Mouse (Mus musculus) ovary, postnatal 36 days (tissue): Measurements from ENCODE around the gene Nol4l.
A peak's percentile ranks its signal among the peaks of the same experiment; 100 is the strongest.

Experiments used
- DNase-seq: peaks from one replicate; pipeline ENCODE4 v3.0.0; 2022; ENCODE audit warnings: low spot score, mixed read lengths

Nol4l gene

GRCm38 (mm10) chr2:153483118-153483983, 46.4 kb downstream of the Nol4l start:
- peak; percentile 65 for DNase-seq

DNA sequence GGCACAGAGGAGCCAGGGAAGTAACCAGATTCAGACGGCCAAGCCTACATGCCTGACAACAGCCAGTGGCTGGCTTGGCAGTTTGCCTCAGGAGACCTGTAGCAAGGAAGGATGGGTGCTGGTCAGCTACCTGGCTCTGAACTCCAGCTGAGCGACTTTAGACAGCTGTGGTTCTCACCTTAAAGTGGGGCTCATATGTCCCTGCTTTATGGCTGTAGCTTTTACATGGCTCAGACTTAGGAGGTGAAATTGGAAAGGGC, 48.0 kb downstream of the Nol4l start:
- no peak for DNase-seq

GRCm38 (mm10) chr2:153481108-153481860, 48.5 kb downstream of the Nol4l start:
- DNase-seq = no peak

GRCm38 (mm10) chr2:153479486-153479885, 50.3 kb downstream of the Nol4l start:
- DNase-seq = no peak

DNA sequence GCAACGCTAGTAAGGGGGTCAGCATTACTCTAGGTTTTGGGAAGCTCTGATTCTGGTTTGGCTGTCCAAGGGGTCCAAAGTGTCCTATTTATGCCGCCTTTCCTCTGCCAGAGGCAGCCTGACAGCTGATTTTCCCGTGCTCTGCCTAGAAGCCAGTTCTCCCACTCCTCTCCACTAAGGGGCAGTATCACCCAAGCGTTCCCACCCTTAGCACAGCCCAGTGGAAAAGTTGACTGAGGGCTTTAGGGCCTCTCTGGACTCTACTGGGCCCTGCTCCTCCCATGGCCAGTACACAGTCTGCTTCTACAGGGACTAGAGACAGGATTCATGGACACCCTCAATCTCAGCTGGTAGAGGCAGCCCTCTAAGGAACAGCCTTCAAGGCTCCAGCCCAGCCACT, 51.2 kb downstream of the Nol4l start:
- DNase-seq = peak; percentile 63

- DNase-seq = no peak
These were observed 54.4 kb downstream of the Nol4l start for GRCm38 (mm10) chr2:153475114-153476112.

DNA sequence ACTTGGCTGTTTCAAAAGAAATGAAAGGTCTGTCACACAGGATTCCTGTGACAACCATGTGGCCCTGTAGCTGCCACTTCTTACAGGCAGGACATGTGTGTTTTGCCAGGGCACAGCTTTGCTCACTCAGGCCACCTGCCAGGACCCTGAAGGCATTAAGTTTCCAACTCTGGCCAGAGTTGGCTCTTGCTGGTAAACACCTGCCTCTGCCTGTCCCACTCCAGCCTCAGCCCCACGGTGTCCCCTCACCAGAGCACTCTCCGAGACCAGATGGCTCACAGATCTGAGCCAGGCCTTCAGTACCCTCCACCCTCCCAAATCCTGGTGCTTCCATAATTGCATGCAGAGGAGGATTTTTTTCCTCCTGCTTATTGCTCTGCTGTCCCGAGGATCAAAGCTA, 58.8 kb downstream of the Nol4l start:
- DNase-seq = no peak

GRCm38 (mm10) chr2:153469764-153470163, 60.0 kb downstream of the Nol4l start:
- DNase-seq = no peak

DNA sequence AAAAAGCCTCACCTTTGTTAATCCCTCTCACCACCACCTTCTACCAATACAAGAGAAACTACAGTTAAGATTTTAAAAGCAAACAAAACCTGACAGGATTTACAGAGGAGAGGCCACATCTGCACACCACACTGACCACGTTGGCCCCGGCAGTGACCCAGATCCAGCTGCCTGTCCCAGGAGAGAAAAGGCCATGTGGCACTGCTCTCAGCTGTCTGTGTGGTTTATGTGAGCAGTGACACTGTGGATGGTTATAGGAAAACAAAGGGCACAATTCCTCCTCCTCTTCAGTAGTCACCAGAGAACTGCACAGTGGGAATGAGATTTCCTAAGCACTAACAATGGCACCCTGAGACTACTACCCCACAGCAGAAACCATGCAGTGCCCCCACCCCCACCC, 60.5 kb downstream of the Nol4l start:
- DNase-seq = no peak

DNA sequence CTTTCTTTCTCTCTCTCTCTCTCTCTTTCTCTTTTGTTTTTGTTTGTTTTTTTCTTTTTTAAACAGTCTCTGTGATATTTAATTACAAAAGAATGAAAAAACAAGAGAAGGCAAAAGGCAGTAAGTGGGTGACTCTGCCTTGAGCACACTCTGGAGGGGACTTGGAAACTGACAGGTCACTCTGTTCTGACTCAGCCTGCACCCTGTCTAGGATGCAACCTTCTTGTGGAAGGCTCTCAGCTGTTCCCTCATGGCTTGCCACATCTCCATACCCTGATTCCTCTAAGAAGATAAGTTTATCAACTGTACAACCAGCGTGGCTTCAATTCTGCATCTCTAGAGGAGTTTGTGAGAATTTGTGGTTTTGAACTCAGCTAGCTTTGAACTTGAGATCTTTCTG, 62.4 kb downstream of the Nol4l start:
- no peak for DNase-seq

DNA sequence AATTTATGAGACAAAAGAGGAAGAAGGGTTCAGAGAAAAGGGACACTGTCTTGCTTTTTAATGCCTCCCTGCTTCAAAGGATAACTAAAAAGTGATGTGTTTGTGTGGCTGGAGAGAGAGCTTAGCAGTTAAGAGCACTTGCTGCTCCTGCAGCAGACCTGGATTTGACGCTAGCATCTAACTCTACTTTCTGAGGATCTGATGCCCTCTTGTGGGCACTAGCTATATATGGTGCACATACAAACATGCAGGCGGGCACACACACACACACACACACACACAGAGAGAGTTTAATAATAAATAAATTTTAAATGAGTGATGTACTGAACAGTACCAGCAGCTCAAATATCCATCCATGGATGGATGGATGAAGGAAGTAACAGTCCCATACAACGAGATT, 66.5 kb downstream of the Nol4l start:
- DNase-seq = no peak

GRCm38 (mm10) chr2:153458022-153458441, 71.7 kb downstream of the Nol4l start:
- DNase-seq = no peak

DNA sequence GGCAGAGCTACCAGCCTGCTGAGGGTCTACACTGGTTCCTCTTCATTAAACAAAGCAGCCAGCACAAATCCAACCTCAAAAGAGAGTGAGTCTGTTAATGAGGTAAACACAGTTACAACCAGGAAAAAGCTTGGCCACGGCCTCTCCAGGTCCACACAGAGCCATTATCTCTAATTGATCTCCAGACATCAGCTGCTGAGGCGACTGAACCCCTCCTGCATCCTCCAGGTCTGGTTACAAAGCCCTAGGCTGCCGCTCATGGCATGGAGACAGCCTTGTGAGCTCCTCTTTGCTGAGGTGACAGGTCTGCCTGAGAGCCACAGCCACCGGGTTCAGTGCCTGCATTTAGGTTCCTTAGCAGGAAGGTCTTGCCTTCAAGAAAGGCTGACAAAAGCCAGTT, 72.3 kb downstream of the Nol4l start:
- no peak for DNase-seq

DNA sequence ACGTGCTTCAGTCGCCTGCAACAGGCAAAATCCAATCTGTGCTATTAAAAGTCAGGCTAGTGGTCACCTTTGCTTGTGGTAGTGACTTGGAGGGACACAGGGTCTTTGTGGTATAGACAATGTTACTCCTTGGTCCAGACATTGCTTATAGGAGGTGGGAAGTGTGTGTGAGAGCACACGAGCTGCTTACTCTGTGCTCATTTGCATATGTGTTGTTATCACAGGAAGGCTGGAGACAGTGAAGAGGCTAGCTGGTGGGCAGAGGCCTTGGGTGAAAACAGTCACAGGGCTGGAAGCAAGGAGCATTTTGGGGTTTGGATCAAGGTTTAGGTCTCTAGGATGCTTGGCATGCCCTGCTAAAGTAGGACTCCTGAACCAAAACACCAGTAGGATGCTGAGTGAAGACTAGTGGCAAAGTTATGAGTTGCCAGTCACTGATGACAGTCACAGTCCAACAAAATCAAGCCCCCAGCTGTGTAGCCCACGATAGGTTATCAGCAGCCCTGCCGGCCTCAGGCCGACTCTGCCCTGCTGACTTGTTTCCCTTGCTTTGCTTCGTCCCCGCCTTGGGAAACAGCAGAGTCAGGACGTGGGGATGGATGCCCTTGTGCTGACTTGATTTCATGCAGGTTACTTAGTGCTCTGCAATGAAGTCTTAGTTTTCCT, 74.8 kb downstream of the Nol4l start:
- DNase-seq = no peak

- no peak for DNase-seq
These were observed 75.6 kb downstream of the Nol4l start for GRCm38 (mm10) chr2:153453961-153454759.

GRCm38 (mm10) chr2:153448519-153448918, 81.3 kb downstream of the Nol4l start:
- no peak for DNase-seq

DNA sequence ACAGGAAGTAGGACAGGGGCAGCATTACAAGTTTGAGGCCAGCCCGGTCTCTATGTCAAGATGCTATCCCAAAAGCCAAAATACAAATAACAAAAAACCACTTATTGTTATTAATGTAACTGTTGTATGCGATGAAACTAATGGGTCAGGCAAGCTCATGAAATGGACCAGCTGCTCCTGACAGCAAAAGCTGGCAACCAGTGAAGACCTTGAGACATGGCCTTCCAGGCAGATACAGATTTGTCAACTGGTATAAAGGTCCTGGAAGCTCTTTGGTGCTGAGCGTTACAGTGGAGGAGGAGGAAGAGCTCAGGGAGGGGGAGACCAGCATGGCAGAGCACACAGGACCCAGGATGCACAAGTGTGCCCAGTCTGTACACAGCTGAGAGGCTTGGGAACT, 82.1 kb downstream of the Nol4l start:
- no peak for DNase-seq

DNA sequence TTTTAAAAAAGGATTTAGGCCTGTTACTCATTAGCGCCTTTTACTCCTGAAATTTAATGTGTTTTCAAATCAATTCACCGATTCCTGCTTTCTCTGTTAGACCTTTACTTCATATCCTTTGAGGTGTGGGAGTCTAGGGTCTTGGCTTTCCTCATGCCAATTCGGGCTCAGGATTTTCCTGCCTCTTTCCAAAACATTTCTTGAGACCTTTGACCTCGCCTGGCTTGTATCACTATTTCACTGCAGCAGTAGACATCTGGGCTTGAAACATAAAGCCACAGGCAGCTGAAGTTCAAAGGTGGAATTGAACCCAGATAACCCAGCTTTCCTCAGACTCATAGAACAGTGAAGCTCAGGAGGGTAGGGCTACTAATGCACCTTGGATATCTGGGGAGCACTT, 83.3 kb downstream of the Nol4l start:
- no peak for DNase-seq

GRCm38 (mm10) chr2:153446017-153446408, 83.8 kb downstream of the Nol4l start:
- DNase-seq = no peak

DNA sequence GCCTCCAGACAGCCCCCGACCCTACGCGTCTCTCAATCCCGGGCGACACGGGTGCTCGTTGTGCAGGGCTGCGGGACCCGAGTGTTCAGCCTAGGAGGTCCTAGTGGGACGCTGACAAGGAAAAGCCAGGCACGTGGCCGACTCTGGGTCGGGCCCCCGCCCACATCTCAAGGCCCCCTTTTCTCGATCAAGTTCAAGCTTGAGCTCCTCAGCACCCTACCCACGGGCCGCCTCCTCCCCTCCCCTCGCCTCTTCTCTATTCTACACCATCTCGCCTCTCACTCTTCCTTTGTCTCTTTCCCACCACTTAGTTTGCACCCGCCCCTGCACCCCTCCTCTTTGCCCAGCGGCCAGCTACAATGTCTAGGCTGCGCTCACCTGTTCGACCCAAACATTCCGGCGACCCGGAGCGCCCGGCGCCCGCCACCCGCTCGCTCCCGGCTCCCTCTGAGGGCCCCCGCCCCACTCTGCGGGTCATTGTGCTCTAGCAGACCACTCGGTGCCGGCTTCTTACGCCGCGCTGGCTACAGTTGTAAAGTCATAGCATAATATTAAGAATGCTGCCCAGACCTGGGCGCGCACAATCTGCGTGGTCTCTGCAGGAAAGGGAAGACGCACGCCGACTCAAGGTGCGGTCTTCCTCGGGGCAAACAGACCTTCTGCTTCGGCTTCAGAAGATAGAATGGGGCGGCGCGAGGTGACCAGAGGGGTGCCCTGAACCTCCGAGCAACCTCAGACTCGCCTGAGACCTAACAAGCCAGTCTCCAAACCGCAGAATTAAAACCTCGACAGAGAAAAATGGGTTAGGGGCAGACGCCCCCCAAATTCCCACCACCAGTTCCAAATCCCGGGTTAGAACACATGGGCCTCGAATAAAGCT, 84.4 kb downstream of the Nol4l start:
- DNase-seq = peak; percentile 59
